Mouse (Mus musculus) myocyte (in vitro differentiated cells): Measurements from ENCODE around the gene AW822073.

Source experiments
- CEBPB ChIP-seq: IDR thresholded peaks from 2 replicates; pipeline ENCODE4 v1.6.1; 2011; ENCODE audit warnings: mild to moderate bottlenecking, moderate library complexity; ENCODE audit not compliant: poor library complexity, insufficient read depth, severe bottlenecking
- MAX ChIP-seq: IDR thresholded peaks from one replicate; pipeline ENCODE4 v1.6.1; 2011; ENCODE audit warnings: low read depth, mild to moderate bottlenecking, control low read depth
- MYOG ChIP-seq, 3 experiments: IDR thresholded peaks; one replicate each; pipeline ENCODE4 v1.6.1; 2011; ENCODE audit warnings: control low read depth in 2 of 3, low read depth in 2 of 3, mild to moderate bottlenecking in 2 of 3; ENCODE audit not compliant: insufficient read length in 2 of 3, control insufficient read depth in 1 of 3, insufficient read depth in 1 of 3
- POLR2A ChIP-seq: IDR thresholded peaks from one replicate; pipeline ENCODE4 v1.6.1; 2011; ENCODE audit warnings: low read depth, mild to moderate bottlenecking, control low read depth, moderate library complexity; ENCODE audit not compliant: insufficient read length
- POLR2AphosphoS2 ChIP-seq: IDR thresholded peaks from one replicate; pipeline ENCODE4 v1.6.1; 2011; ENCODE audit warnings: low read depth, control low read depth; ENCODE audit not compliant: insufficient read length
- TCF12 ChIP-seq: IDR thresholded peaks from one replicate; pipeline ENCODE4 v1.6.1; 2011; ENCODE audit warnings: mild to moderate bottlenecking, control low read depth; ENCODE audit not compliant: poor library complexity, insufficient read depth, severe bottlenecking
- TCF3 ChIP-seq: IDR thresholded peaks from one replicate; pipeline ENCODE4 v1.6.1; 2011; ENCODE audit warnings: low read depth, control low read depth; ENCODE audit not compliant: insufficient read length

- TF ChIP-seq POLR2AphosphoS2: no peak
- TF ChIP-seq TCF12: no peak
- TF ChIP-seq TCF3: no peak
- no peak for TF ChIP-seq POLR2A
- TF ChIP-seq MAX: no peak
- no peak for TF ChIP-seq MYOG (IDR thresholded peaks at IDR 0.05; ENCODE audit: control insufficient read depth in 1 of 3, insufficient read depth in 1 of 3, insufficient read length in 2 of 3, low read depth in 2 of 3)
- TF ChIP-seq CEBPB: no peak
Measured at GRCm38 (mm10) chr10:58212230-58212629, 12.5 kb downstream of the AW822073 start.
